Mouse (Mus musculus) heart, adult 2 months (tissue): ENCODE data around the gene Kcnc1. TPM values are rescaled to one million over a fixed set of nuclear protein-coding genes. Genes with fewer than 3 reads are reported as not detected.

Experiments
- DNase-seq, 2 experiments: peaks; one replicate each; pipeline ENCODE4 v3.0.0; 2021
- H3K27ac ChIP-seq: fragments of 200-600 bp; 2 replicates; pipeline ENCODE4 v1.8.1; 2022
- H3K27me3 ChIP-seq: fragments of 200-500 bp; 2 replicates; pipeline ENCODE4 v1.6.1; 2012; ENCODE audit warnings: mild to moderate bottlenecking, low read length, inconsistent platforms, mixed read lengths; ENCODE audit not compliant: control insufficient read depth, insufficient read depth
- H3K36me3 ChIP-seq: fragments of 200-500 bp; 2 replicates; pipeline ENCODE4 v1.6.1; 2012; ENCODE audit warnings: low read length, inconsistent platforms; ENCODE audit not compliant: control insufficient read depth, insufficient read depth
- H3K4me1 ChIP-seq: fragments of 200-500 bp; 2 replicates; pipeline ENCODE4 v1.6.1; 2011; ENCODE audit warnings: low read length; ENCODE audit not compliant: control insufficient read depth, insufficient read depth
- H3K4me3 ChIP-seq: fragments of 200-600 bp; 2 replicates; pipeline ENCODE4 v1.8.1; 2022
- H3K79me2 ChIP-seq: fragments of 200-500 bp; replicated peaks from 2 replicates; pipeline ENCODE4 v1.6.1; 2012; ENCODE audit warnings: mild to moderate bottlenecking, inconsistent platforms, low read length, moderate library complexity, mixed read lengths; ENCODE audit not compliant: control insufficient read depth, insufficient read depth
- H3K9ac ChIP-seq: fragments of 200-500 bp; 2 replicates; pipeline ENCODE4 v1.6.1; 2012; ENCODE audit warnings: low read depth, mild to moderate bottlenecking, control low read depth, inconsistent platforms, low read length, mixed read lengths
- CTCF ChIP-seq: fragments of 200-600 bp; IDR thresholded peaks from 2 replicates; pipeline ENCODE4 v1.8.1; 2022; ENCODE audit warnings: antibody characterized with exemption, mild to moderate bottlenecking, moderate library complexity
- EP300 ChIP-seq: fragments of 200-500 bp; IDR thresholded peaks from 2 replicates; pipeline ENCODE4 v1.6.1; 2011; ENCODE audit warnings: low read depth, low read length, control low read depth; ENCODE audit not compliant: insufficient read depth
- POLR2A ChIP-seq: fragments of 200-500 bp; IDR thresholded peaks from 2 replicates; pipeline ENCODE4 v1.6.1; 2011; ENCODE audit warnings: mild to moderate bottlenecking, low read depth, low read length, control low read depth; ENCODE audit not compliant: insufficient read depth
- WGBS: fragments of 180-500 bp; shearing (Covaris S2); methylation state at CpG from one replicate; pipeline ENCODE4 v1.1.7; 2018; 5-methylcytosine and 5-hydroxymethylcytosine counted together
- intact Hi-C: fragments of 180-260 bp; cut with DNase I; formaldehyde crosslinking; loops from one replicate; pipeline ENCODE4 v1.15.1; 2025
- polyA plus RNA-seq: library from polyadenylated mRNA; depleted of rRNA; stranded (reverse); fragments of >200 nt; gene quantifications from 2 replicates; pipeline ENCODE4 v1.2.3, GENCODE M21; 2012
- total RNA-seq, 2 experiments: library from RNA; stranded (reverse); gene quantifications; 2 replicates each; pipeline ENCODE4 v1.2.3; 2021

Gene Kcnc1
- total and polyA plus RNA-seq, 3 experiments, result 0.09 to 0.21 (median 0.10) TPM

- no peak overlapping the region for H3K9ac ChIP-seq
- no peaks in the 10 kb centered on the region for H3K4me1 ChIP-seq
- no peak overlapping the region for H3K27ac ChIP-seq
- no peak overlapping the region for H3K4me3 ChIP-seq
- DNase-seq, result no peak
- H3K27me3 ChIP-seq, result no peaks in the 10 kb centered on the region
- H3K79me2 ChIP-seq, result no peaks in the 10 kb centered on the region
- intact Hi-C loops, result loop anchor here (2.0 kb wide), 1 partner anchor 19 kb away; no protein-coding TSS in a partner anchor
- TF ChIP-seq POLR2A (no peak), CTCF (no peak), EP300 (no peak)
- WGBS, result 60% methylated on average over 10 of the region's 10 CpGs
- no peaks in the 10 kb centered on the region for H3K36me3 ChIP-seq
Measured at GRCm38 (mm10) chr7:46453930-46454679, 57.8 kb downstream of the Kcnc1 start.

- Histone ChIP-seq H3K27ac (no peak overlapping the region), H3K4me3 (no peak overlapping the region), H3K4me1 (no peaks in the 10 kb centered on the region), H3K36me3 (no peaks in the 10 kb centered on the region), H3K79me2 (no peaks in the 10 kb centered on the region), H3K27me3 (no peaks in the 10 kb centered on the region), H3K9ac (no peak overlapping the region)
- no peak for DNase-seq
- WGBS, result 67% methylated on average over 3 of the region's 3 CpGs
- intact Hi-C loops, result no loop called here
- TF ChIP-seq CTCF, result no peak
- TF ChIP-seq POLR2A, result no peak
- TF ChIP-seq EP300, result no peak
Measured at GRCm38 (mm10) chr7:46457889-46458288, 61.6 kb downstream of the Kcnc1 start.

GRCm38 (mm10) chr7:46459200-46459599 is 62.9 kb downstream of the Kcnc1 start:
- no peak for DNase-seq
- no peak overlapping the region for H3K9ac ChIP-seq
- H3K36me3 ChIP-seq, result no peaks in the 10 kb centered on the region
- TF ChIP-seq CTCF (no peak), EP300 (no peak), POLR2A (no peak)
- H3K4me1 ChIP-seq, result no peaks in the 10 kb centered on the region
- H3K27me3 ChIP-seq, result no peaks in the 10 kb centered on the region
- intact Hi-C loops, result no loop called here
- H3K79me2 ChIP-seq, result no peaks in the 10 kb centered on the region
- H3K27ac ChIP-seq, result no peak overlapping the region
- 88% methylated on average over 2 of the region's 2 CpGs for WGBS
- no peak overlapping the region for H3K4me3 ChIP-seq

- Histone ChIP-seq H3K79me2 (no peaks in the 10 kb centered on the region), H3K4me1 (no peaks in the 10 kb centered on the region), H3K36me3 (no peaks in the 10 kb centered on the region), H3K27me3 (no peaks in the 10 kb centered on the region), H3K4me3 (no peak overlapping the region), H3K27ac (no peak overlapping the region), H3K9ac (no peak overlapping the region)
- intact Hi-C loops, result no loop called here
- no peak for TF ChIP-seq EP300
- no peak for TF ChIP-seq POLR2A
- TF ChIP-seq CTCF, result no peak
- DNase-seq, result no peak
- 91% methylated on average over 9 of the region's 9 CpGs for WGBS
Measured at GRCm38 (mm10) chr7:46459605-46460245, 63.4 kb downstream of the Kcnc1 start.

GRCm38 (mm10) chr7:46462287-46462686 is 66.0 kb downstream of the Kcnc1 start:
- H3K4me3 ChIP-seq, result no peak overlapping the region
- TF ChIP-seq CTCF (no peak), EP300 (no peak)
- no peaks in the 10 kb centered on the region for H3K79me2 ChIP-seq
- intact Hi-C loops, result no loop called here
- WGBS, result 64% methylated on average over 8 of the region's 8 CpGs
- no peaks in the 10 kb centered on the region for H3K27me3 ChIP-seq
- DNase-seq, result no peak
- no peaks in the 10 kb centered on the region for H3K4me1 ChIP-seq
- H3K27ac ChIP-seq, result no peak overlapping the region
- no peaks in the 10 kb centered on the region for H3K36me3 ChIP-seq
- no peak overlapping the region for H3K9ac ChIP-seq

- H3K9ac ChIP-seq, result no peak overlapping the region
- 72% methylated on average over 8 of the region's 8 CpGs for WGBS
- TF ChIP-seq POLR2A (no peak), CTCF (no peak), EP300 (no peak)
- H3K27me3 ChIP-seq, result no peaks in the 10 kb centered on the region
- H3K36me3 ChIP-seq, result no peaks in the 10 kb centered on the region
- H3K79me2 ChIP-seq, result no peaks in the 10 kb centered on the region
- no peak overlapping the region for H3K4me3 ChIP-seq
- no peaks in the 10 kb centered on the region for H3K4me1 ChIP-seq
- H3K27ac ChIP-seq, result no peak overlapping the region
- intact Hi-C loops, result no loop called here
- DNase-seq, result no peak
Measured at GRCm38 (mm10) chr7:46463136-46463535, 66.8 kb downstream of the Kcnc1 start.
